Mouse (Mus musculus): ENCODE results near the gene Zfr.

The Zfr gene

DNA sequence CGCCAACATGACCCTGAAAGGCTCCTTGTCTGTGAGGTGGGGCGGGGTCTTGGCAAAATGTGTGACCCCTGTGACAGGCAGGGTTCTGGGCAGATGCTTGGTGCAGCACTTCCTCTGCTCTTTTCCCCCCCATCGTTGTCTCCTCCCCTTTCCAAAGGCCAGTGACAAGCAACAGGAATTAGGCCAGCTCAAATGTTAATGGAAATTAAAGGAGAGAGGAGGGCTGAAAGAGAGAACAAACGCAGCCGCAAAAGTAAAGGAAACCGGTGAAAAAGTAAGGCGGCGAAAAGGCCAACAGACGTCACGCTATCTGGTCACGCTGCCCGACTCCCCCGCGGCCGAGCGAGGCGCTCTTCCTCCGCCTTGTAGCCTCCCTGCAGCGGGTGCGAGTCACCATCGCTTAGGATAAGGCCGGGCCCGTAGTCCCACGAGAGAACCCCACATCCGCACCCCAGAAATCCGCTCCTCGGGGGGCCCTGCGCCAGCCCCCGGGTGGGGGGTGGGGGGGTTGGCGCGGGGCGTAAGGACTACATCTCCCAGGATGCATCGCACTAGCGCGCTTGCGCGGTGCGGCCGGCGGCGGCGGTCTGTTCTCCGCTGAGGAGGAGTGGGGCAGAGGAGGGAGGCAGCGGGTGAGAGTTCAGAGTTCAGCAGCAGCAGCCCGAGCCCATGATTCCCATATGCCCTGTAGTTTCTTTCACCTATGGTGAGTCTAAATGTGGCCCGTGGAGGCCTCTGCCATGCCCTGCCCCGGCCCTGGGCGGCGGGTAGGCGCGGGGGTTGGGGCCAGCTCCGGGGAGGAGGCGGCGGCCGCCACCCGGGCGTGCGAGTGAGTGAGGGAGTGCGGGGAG is at the start of gene Zfr:
Gene Zfr (plus strand): TSS at position 590 of the 851 bp plus-strand sequence.
- DNase-seq (ENCODE audit: low spot score), result peak; percentile 91

DNA sequence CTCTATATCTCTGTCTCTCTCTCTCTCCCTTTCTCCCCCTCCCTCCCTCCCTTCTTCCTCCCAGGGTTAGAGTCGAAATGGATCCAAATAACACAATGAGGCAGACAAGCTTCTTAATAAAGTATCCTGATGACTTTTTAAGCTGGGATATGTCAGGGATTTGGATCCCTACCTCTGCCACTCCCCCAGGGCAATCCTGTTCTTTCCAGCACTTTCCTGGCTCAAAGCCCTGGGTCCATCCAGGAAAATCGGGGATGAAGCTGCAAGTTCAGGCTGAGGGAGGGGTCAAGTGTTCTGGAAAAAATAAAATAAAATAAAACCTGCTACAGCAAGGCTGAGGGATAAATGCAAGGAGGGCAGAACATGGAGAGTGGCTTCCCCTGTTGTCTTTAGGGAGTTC is 49.7 kb upstream of the Zfr start:
- peak; percentile 30 for DNase-seq (ENCODE audit: low spot score)

DNA sequence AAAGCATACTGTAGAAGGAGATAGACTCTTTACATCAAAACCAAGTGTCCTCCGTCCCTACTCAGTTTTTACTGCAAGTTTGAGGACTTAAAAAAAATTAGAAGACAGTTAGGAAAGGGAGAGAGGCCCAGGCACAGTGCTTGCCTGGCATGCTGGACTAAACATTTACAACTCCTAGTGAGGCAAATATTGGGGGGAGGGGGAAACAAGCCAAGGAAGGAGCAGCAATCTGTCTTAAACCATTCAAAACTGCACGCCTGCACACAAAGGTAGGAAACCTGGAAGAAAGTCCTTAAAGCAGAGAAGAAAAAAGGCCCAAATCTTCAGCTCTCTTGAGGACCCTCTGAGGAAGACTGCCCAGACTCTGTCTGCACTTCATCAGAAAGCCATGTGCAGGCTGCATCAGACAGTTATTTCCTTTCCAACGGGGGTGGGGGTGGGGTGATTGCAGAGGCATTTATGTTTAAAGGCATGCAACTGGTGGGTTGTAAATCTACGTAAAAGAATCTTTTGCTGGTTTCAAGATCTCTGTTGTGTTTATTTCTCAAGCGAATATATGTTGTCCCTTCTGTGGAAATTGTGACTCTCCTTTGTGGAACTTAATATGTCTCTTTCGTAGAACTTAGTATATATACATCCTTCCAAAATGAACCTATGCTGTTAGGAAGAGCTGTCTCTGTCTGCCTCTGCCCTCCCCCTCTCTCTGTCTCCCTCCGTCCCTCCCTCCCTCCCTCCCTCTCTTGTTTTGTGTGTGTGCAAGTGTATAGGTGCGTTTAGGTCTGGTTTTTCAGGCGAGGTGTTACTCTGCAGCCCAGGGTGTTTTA is 49.0 kb upstream of the Zfr start:
- DNase-seq (ENCODE audit: low spot score), result no peak

DNA sequence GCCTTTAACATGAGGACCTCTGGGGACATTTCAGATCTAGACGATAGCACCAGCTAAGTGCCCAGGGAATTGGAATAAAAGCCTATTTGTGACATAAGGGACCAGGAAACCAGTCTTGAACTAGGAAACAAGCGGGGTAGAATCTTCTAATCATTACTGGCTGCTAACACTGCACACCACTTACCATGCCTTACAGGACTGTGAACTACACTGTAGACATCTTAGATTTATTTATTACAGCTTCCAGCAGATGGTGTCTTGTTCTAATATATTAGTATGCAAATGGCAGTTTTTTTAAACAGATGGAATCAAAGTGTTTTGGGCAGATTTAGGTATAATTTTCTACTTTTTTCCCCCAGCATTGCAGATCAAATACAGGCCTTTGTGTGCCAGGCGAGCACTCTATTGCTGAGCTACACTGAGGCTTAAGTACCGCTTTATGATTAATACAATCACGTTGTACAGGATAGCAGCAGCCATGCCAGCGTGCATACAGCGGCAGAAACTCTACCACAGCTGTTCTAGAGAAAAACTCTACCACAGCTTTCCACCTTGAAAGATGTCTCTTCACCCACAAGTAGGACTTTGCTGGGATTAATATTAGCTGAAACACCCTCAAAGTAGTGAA is 44.8 kb upstream of the Zfr start:
- DNase-seq (ENCODE audit: low spot score), result no peak

DNA sequence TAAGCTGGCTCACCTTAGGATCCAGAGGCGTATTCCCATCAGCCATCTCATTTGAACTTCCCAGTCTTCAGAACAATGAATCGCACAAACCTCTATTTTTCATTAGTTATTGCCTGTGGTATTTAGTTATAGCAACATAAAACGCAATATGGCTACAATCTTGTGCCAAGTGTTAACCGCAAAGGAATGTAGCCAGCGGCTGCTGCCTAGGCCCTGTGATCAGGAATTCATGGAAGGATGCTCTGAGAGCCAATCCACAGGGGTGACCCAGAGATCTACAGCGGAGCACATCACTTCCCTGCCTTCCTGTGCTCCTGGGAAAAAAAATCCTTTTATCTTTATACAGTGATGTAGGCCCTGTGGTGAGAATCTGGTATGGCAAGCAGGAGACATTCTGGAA is 43.2 kb upstream of the Zfr start:
- no peak for DNase-seq (ENCODE audit: low spot score)

DNA sequence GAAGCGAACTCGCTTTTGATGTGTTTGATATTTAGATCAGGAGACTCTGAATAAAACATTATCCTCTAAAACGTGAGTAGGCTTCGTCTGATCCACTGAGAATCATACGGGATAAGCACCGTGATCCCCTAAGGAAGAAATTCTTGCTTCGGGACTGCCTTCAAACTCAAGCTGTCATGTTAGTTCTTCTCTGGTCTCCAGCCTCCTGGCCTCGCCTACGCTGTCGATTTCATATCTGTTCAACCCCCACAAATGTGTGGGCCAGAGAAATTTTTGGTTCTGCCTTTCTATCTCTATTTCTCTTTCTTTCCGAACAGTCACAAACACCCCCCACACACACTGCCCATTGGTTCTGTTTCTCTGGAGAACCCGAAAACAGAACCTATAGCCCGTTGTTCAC is 35.3 kb upstream of the Zfr start:
- DNase-seq (ENCODE audit: low spot score), result no peak

DNA sequence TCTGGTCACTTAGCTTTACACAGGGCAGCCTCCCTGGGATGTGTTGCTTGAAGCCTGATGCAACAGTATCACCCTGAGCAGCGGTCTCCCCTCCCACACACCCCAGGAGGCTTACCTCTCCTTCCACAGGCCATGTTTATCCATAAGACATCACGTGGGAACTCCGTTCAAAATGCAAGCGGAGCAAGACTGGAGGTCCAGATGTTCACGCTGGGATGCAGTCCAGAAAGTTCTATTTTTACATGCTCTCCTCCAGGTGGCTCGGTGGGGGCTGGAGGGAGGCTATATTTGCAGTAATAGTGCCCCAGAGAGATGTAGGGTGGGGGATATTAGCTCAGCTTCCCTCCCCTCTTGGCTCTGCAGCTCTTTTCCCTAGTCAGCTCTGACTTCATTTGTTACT is 33.5 kb upstream of the Zfr start:
- DNase-seq (ENCODE audit: low spot score), result peak; percentile 28

DNA sequence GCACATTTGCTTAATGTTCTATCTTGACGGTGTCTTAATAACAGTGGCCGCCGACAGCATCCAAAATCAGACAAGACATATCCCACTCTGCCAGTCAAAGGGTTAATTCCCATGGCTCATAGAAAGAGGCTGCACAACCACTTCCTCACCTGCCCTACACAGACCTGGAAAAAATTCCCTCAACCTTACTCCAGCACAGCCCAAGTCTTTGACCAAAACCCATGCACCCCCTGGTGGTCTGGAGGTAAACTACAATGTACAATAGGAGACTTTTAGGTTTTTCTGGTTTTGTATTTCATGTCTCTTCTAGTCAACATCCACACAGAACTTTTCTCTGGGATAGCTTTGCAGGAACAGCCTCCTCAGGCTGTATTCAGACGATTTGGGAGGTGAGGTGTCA is 32.8 kb upstream of the Zfr start:
- peak; percentile 62 for DNase-seq (ENCODE audit: low spot score)

DNA sequence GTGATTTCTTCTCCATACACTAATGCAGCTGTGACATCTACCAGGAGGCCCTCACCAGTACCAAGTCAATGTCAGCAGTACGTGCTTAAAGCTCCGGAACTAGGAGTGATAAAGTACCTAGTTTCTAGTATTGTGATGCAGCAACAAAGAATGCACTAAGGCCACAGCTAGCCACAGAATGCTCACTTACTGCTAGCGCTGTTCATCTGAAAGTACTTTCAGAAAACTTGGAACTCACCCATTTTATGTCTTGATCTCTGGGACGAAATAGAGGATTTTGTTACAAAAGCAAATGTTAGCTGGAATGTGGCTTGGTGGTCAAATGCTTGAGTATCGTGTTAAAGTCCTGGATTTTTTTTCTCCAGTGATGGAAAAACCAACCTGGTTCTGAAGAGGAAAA is 30.0 kb upstream of the Zfr start:
- DNase-seq (ENCODE audit: low spot score), result no peak

DNA sequence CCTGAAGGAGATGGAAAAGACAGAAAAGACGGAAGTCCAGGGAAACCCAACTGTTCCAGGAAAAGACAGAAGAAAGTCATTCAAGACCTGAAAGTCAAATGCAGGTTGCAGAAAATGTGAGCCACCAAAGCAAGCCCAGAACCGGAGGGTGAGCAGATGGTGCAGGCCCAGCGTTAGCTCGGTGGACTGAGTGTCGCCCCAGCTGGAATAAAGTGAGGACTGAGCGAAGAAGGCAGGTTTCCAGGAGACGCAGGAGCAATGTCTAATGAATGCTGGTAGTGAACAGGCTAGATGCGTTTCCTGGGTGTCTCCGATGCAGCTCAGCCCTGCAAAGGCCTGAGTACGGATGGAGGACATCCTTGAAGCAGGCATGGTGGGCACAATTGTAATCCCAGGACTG is 29.5 kb upstream of the Zfr start:
- no peak for DNase-seq (ENCODE audit: low spot score)

DNA sequence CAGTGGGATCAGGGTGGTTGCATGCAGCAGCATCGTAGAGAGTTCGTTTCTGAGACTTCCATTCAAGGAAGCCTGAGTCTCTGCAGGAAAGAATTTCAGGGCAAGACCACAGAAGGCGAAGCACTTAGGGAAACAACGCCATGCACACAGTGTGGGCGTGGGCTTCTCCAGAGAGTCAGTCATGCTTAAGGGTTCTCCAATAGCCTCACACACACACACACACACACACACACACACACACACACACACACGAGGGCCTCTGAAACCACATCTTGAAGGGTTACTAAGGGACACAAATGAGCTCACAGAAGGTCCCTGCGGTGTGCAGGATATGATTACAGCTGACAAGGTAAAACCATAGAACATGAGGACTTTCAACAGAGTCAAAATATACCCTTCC is 27.5 kb upstream of the Zfr start:
- DNase-seq (ENCODE audit: low spot score), result no peak

DNA sequence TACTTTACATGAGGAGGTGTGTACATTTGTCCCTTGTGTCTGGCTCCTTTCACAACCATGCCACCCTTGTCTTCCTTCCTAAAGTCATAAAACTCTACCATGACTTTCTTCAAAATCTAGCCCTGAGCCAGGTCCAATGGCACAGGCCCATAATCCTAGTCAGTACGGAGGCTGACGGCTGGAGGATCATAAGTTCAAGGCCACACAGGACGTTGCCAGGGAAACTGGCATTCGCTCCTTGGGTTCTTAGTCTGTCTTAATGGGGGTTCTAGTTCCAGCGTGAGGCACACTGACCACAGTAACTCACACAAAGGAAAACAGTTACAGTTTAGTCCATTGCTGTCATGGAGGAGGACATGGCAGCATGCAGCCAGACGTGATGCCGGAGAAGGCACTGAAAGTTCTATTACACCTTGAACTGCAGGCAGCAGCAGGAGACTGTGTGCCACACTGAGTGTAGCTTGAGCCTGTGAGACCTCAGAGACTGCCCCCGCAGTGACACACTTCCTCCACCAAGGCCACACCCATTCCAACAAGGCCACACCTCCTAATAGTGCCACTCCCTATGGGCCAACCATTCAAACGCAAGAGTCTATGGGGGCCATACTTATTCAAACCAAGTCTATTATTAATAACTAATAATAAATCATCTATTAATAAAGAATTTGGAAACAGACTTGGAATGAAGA is 26.5 kb upstream of the Zfr start:
- DNase-seq (ENCODE audit: low spot score), result no peak

DNA sequence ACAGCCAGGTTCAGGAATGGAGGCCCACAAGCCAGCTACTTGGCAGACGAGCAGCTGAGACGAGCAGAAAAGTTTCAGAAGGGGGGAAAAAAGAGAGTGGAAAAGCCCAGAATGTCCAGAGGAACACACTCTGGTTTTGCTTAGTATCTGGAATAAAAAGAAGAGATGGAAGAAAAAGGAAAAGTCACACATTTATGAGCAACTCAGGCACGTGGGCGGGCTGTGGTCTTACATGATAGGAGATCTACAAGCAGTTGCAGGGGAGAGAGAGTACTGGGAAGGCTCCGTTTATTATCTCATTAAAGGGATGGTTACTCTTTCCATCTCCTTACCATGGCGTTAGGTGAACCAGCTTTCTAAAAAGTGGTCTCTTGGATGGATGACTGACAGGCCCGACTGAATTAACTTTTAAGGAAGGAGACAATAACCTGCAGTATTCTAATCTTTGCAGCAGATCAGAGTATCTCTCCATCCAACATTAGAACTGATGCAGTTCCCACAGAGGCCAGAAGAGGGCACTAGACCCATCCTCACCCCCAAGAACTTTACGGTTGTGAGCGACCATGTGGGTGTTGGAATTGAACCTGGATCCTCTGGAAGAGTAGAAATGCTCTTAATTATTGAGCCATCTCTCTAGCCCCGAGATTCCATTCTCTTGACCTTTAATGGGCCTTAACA is 25.7 kb upstream of the Zfr start:
- peak; percentile 45 for DNase-seq (ENCODE audit: low spot score)

DNA sequence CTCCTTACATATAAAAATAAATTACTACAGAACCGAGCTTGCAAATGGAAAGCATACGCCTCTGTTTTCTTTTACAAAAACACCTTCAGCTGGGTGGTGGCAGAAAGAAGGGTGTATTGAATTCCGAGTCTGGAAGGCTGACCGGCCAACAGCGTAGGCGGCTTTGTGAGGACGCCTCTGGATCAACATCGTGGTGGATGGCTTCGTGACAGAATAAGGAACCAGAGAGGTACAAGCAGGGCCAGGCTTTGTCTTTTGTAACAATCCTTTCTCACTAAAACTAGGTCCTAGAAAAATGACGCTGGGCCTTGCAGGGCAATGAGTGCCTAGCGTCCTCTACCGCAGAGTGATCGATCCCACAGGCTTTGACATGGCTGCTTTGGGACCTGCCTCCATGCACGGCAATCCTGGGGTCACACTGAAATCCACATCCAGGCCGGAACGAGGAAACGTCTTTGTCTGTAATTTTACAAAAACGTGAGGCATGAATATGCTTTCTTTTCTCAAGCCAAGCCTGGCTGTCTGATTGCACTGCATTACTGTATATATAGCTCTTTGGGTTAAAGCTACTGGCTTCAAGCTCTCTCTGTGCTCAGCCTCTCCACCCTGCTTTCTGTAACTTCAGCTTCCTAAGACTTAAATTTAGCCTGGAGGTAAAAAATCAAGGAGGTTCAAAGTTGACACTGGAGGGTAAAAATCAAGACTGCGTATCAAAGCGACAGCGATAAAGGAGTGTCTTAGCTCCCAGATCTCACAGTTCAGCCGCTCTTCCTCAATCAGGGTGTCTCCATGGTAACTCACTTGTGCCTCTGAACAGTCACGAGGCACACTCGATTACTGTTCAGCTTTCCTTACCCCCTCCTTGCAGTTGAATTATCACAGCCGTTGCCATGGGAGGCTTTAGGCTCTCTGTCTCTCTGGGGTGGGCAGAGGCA is 24.3 kb upstream of the Zfr start:
- DNase-seq (ENCODE audit: low spot score), result no peak

DNA sequence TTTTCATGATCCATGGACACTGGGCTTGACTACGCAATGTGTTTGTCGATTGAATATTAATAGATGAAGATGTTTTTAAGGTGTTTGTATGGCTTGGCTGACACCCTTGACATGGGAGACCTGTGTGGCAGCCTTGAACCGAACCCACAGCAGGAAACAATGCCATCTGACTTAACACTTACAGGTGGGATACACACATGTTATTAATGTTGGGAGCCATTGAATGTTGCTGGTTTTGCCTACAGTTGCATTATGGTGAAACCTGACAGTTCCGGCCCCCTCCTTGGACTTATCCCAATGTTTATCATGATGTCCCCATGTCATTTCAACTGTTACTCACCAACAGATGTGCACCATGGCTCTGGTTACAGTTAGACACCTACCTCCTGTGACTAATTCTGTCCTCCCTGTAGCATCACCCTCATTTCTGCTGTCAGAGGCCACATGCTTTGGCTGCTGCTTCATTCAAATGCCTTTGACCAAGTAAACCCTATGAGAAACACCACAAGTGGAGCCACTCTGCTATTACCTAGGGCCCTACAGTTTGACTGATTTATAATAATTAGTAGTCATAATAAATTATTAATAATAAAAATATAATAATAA is 23.6 kb upstream of the Zfr start:
- no peak for DNase-seq (ENCODE audit: low spot score)

DNA sequence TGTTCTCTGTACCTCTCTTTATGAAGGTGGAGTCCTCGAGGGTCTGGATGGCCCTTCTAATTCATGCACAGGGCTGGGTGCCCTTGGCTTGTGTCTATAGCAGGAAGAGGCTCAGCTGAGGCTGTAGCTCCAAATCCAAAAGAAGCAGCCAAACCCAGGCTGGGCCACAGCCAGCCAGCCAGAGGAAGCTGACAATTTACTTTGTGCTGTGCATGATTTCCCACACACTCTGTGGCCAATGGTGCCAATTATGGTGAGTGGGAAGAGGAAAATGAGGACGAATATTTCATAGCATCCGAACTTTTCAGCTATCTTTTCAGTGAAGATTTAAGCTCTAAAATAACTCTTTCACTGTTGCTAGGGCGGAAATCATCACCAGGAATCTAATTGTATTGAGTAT is 21.2 kb upstream of the Zfr start:
- DNase-seq (ENCODE audit: low spot score), result no peak

DNA sequence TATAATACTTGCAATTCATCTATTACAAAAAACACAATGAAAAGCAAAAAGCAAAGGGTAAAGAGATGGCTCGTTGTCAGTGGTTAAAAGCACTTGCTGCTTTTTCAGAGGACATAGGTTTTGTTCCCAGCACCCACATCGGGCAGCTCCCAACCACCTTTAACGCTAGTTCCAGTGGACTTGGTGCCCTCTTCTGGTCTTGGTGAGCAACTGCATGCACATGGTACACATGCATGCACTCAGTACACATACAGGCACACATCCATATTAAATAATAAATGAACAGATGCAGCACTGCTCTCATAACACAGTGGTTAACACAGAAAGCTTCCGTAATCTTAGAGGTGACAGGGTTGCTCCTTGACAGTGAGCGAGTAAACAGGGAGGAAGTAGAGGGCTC is 20.3 kb upstream of the Zfr start:
- DNase-seq (ENCODE audit: low spot score), result no peak

DNA sequence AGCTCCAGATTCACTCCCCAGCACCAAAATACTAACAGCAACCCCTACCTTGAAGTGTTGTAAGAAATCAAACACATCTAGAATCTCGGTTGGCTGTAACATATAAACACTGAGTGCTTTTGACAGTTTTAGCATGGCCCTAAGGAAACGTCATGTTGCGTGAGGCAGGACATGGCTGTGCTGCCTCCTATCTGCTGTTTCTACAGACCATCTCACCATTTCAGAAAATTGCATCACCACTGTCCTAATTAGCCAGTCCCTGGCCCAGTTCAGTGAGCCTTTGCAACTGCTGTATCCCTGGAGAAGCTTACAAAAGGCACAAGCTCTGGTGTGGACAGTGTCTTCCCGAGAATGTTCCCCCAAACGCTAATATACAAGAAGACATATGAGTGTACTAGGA is 16.7 kb upstream of the Zfr start:
- DNase-seq (ENCODE audit: low spot score), result no peak

DNA sequence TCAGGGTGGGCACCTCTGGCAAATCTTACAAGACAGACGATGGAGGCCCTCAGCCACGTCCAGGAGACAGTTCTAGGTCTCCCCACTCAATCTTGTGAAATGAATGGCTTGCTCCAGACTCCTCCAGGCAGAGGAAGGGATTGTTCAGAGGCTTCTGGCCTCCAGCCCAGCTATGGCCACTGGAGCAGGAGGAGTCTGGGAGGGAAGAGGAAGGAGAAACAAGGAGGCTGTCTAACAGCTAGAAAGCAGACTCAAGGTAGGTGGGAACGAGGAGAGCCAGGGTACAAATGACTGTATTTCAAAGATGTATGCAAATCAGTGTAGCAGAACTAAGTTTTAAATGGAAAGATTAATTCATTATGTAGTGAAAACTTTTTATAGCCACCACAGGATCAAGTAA is 13.9 kb upstream of the Zfr start:
- DNase-seq (ENCODE audit: low spot score), result no peak

DNA sequence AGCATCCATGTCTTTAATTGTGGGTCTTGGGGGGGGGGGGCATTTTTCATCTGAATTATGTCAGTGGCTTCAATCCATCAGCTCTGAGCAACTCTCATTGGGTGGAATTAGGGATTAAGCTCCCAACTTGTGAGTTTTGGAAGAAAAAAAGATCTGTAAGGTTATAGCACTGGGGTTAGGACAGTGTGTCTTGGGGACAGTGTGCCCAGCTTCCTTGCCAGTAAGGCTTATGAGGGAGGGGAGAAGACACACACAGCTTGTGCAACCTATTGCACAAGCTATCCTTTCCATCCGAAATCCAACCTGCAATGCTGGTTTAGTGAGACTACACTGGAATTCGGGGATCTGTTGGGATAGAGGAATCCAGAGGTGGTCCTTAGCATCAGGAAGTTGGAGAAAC is 12.8 kb upstream of the Zfr start:
- DNase-seq (ENCODE audit: low spot score), result no peak
